Mouse (Mus musculus) embryonic fibroblast, embryonic 13.5 days (primary cell): ENCODE measurements at regions not wholly inside any gene's neighbourhood (a gene's known extent, or its start where the extent isn't known, plus 50 kb on each side); places are given as distances from the start of the nearest gene placed in this dataset.

ENCODE experiments used
- H3K27ac ChIP-seq: 2 replicates; pipeline ENCODE4 v1.5.1; 2012; ENCODE audit warnings: low read length, control low read depth, inconsistent platforms; ENCODE audit not compliant: insufficient read depth
- H3K4me1 ChIP-seq: 2 replicates; pipeline ENCODE4 v1.6.1; 2011; ENCODE audit warnings: low read length; ENCODE audit not compliant: control insufficient read depth, insufficient read depth
- H3K4me3 ChIP-seq: 2 replicates; pipeline ENCODE4 v1.5.1; 2011; ENCODE audit warnings: mild to moderate bottlenecking, control low read depth, low read length; ENCODE audit not compliant: insufficient read depth
- CTCF ChIP-seq: IDR thresholded peaks from 2 replicates; pipeline ENCODE4 v1.5.1; 2011; ENCODE audit warnings: mild to moderate bottlenecking, control low read depth, low read length, moderate library complexity, borderline replicate concordance; ENCODE audit not compliant: insufficient read depth
- POLR2A ChIP-seq: IDR thresholded peaks from 2 replicates; pipeline ENCODE4 v1.6.1; 2011; ENCODE audit warnings: low read depth, mild to moderate bottlenecking, control low read depth, low read length, moderate library complexity

- TF ChIP-seq POLR2A (no peak), CTCF (no peak)
- H3K4me3 ChIP-seq, result no peak overlapping the region
- peaks cover 2% of the 10 kb centered on the region; the same call in 1 of the 2 replicates for H3K4me1 ChIP-seq
- no peak overlapping the region for H3K27ac ChIP-seq
Measured at GRCm38 (mm10) chr13:58476033-58476830, 73.1 kb upstream of the Hnrnpk start.

GRCm38 (mm10) chr13:58475495-58475894, 72.4 kb upstream of the Hnrnpk start:
- peaks cover 2% of the 10 kb centered on the region; the same call in 1 of the 2 replicates for H3K4me1 ChIP-seq
- H3K27ac ChIP-seq, result no peak overlapping the region
- TF ChIP-seq POLR2A (no peak), CTCF (no peak)
- no peak overlapping the region for H3K4me3 ChIP-seq

- H3K4me1 ChIP-seq, result peaks cover 2% of the 10 kb centered on the region; the same call in 1 of the 2 replicates
- TF ChIP-seq POLR2A (no peak), CTCF (no peak)
- no peak overlapping the region for H3K27ac ChIP-seq
- no peak overlapping the region for H3K4me3 ChIP-seq
Measured at GRCm38 (mm10) chr13:58472455-58472854, 69.3 kb upstream of the Hnrnpk start.

DNA sequence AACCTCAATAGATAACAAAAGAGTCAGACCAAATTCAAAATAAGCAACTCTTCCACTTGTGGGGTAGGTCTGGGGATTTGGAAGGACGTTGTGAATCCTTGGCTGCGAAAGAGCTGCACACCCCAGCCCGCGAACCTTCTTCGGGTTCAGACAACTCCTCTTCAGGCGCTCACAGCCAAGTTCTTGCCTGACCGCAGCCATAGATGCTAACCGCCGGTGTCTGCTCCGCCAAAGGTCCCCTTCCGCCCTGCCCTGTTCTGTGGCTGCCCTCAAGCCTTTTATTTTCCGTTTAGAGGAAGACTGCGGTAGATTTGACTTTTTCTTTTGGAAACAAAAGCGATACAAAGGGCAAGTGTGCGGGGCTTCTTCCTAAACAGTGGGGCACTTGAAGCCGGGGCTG, 68.6 kb upstream of the Hnrnpk start:
- peak overlapping the region; percentile 0; the same call in 1 of the 2 replicates for H3K4me3 ChIP-seq

GRCm38 (mm10) chr13:58469731-58470130, 66.6 kb upstream of the Hnrnpk start:
- TF ChIP-seq CTCF (no peak), POLR2A (no peak)
- no peak overlapping the region for H3K27ac ChIP-seq
- no peak overlapping the region for H3K4me3 ChIP-seq
- peaks cover 14% of the 10 kb centered on the region for H3K4me1 ChIP-seq

More for the DNA sequence above, 68.6 kb upstream of the Hnrnpk start:
- TF ChIP-seq POLR2A (no peak), CTCF (no peak)
- Histone ChIP-seq H3K27ac (no peak overlapping the region), H3K4me1 (peaks cover 3% of the 10 kb centered on the region; the same call in 1 of the 2 replicates)

DNA sequence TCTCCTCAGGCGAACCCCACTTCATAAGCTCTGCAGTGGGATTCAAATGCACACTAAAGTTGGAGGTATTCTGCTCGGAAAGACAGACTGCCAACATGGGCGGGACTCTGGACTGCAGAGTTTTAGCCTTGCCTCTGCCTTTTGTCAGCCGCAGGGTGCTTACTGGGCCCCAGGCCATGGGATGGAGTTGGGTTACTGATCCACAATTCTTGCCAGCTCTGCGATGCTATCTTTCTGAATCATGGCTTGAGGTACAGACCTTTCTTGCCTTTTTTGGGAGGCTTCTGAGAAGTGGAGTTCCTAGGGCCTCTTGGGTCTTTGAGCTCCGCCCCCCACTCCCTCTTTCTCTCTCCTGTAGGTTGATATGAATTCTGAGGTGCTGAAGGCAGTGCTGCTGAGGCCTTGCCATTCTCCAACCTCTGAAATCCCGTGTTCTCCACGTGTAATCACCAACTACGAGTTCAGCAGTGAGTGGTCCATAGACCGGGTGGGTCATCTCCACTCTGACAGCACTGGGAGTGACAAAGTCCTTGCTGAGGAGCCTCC, 64.0 kb upstream of the Hnrnpk start:
- Histone ChIP-seq H3K4me1 (peaks cover 14% of the 10 kb centered on the region), H3K27ac (peak overlapping the region; percentile 90), H3K4me3 (no peak overlapping the region)
- peak; percentile 40; the same call in 1 of the 2 replicates for TF ChIP-seq POLR2A
- no peak for TF ChIP-seq CTCF

DNA sequence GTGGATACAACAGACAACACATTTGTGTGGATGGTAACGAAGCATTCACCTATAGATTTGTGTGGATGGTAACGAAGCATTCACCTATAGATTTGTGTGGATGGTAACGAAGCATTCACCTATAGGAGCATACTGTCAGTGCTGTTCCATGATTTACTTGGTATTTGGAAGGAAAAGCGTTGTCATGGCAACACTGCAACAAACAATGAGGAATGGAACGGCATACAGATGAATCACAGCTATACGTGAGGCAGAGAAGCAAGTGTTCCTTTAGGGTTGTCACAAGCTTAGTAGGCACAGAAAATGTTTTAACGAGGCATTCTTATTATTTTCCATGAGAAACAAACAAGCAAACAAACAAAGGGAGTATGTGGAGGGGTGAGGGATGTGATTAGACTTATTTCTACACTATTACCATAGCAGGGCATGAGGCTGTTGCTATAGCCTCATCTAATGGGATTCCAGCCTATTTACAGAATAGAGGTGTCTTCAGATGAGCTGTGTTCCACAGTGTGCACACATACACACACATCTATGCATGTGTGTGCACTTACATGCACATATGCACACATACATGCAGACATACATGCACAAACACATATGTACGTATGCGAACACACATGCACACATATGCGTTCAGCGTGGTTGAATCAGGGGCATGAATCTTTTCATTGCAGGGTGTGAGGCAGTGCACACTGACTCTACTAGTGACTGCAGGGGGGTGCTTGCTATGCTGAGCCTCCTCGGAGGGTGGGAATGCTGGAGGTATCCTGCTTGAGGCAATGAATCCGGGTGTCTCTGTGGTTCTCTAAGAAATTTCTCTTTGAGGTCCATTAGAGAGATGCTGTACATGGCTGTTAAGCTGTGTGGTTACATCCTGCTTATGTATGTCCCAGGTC, 62.3 kb upstream of the Hnrnpk start:
- TF ChIP-seq POLR2A, result no peak
- TF ChIP-seq CTCF, result no peak
- Histone ChIP-seq H3K27ac (peak overlapping the region; percentile 90), H3K4me3 (no peak overlapping the region), H3K4me1 (peaks cover 14% of the 10 kb centered on the region)
